Mouse (Mus musculus): ENCODE data around the gene Zfp653.
"Not testable (repeated sequence)": the region's sequence is repeated elsewhere in the genome, so short reads cannot be mapped to it uniquely, and the experiment has no call there.

The Zfp653 gene

DNA sequence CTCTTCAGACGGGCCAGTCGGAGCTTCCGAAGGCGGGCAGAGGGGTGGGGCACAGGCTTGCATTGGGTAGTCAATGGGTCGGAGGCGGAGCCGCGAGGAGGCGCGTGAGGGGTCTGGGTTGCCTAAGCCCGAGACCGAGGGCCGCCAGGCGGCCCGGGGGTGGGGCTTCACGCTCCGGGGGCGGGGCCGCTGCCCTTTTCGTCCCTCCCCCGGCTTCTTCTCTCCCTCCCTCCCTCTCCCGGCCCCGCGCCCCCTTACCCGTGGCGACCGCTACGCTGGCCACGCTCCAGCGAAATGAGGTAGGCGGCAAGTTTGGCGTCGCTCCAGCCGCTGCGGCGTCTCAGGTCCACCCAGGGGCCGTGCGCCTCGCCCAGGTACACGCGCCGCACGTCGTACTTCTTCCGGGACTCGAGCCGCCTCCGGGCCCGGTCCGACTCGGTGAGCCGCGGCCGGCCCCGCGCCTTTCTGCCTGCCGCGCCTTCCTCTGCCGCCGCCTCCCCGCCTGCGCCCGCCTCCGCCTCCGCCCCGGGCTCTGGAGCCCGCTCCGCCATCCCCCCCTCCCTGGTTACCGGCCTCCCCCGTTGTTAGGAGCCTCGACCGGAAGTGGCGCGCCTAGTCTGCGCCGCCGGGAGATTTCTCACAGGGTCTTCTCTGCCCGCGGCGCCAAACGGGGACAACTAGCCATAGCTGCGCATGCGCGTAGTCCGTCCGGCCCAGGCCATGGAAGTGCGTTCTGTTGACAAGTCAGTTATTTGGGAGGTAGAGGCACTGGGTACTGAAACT lies at the start of gene Zfp653, which contains the start of gene Gm49318:
Gene Zfp653, minus strand, starts transcription at position 586 of the 783 bp plus-strand sequence.
Gene Gm49318, minus strand, starts transcription at position 469 of the 783 bp plus-strand sequence.
- peak; percentile 97 for DNase-seq

DNA sequence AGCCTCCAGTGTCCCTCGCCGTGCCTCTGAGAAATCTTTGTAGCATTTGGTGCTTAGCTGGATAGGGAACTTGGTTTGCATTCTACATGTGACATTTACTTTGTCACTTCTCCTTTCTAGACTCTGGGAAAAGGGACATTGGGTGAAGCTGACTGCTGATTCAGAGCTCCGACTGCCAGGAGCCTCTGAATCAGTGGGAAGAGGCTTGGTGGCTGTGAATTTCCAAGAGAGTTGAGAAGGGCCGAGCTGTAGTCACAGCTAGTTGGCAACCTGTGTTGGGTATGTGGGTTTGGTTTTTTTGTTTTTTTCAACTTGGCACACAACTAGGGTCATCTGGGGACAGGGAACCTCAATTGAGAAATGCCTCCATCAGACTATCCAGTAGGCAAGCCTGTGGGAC lies 48.4 kb upstream of the Zfp653 start:
- peak; percentile 71 for DNase-seq

DNA sequence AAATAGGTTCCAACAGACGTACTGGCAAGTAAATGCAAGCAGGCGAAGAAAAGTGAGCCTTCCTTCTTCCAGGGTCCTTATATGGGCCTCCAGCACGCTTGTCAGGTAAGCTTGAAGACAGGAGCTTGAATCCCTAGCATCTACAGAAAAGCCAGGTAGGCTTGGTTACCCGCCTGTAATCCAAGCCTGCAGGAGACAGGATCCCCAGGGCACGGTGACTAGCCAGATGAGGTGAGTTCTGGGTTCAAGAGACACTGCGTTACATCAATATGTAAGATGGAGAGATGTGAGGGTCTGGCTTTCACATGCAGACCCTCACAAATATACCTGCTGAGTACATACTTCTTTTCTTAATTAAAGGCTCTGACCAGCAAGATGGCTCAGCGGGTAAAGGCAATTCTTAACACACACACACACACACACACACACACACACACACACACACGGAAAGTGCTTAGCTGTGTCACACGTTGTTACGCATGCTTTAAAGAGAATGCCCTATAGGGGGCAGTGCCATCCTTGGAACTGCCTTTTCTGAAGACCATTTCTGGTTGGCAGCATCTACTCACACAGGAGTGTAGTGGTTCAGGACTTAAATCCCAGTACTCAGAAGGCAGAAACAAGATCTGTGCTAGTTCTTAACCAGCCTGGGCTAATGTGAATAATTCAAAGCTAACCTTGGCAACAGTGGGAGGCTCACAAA lies 46.7 kb upstream of the Zfp653 start:
- DNase-seq, result peak; percentile 39

DNA sequence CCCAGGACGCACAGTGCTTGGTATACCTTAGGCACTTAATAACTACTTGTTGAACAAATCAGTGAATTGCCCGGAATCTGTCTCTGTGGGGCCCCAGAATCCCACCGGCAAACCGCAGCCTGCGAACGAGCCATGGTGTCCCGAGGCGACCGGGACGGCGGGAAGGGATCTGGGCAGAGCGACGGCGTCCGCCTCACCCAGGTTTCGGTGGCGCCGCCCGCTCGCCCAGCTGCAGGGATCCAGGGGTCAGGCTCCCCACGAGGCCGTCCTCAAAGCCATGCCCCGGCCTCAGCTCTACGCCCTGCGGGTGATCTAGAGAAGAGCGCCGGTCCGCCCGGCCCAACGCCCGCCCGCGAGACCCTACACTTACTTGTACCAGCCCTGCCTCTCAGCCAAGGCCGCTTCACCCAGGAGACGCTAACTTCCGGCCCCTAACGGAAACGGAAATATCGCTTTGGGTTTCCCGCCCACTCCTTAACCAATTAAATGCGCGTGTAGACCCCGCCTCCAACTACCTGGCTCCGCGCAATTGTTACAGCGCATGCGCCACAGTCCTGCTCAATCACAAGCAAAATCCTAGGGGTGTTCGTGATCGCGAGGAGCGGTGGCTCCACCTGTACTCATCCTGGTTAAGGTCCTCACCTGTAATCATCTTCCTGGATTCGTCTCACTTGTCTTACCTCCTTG lies 45.7 kb upstream of the Zfp653 start, which contains the start of gene Elof1:
Gene Elof1, minus strand, starts transcription at position 433 of the 687 bp plus-strand sequence.
- DNase-seq, result peak; percentile 97

DNA sequence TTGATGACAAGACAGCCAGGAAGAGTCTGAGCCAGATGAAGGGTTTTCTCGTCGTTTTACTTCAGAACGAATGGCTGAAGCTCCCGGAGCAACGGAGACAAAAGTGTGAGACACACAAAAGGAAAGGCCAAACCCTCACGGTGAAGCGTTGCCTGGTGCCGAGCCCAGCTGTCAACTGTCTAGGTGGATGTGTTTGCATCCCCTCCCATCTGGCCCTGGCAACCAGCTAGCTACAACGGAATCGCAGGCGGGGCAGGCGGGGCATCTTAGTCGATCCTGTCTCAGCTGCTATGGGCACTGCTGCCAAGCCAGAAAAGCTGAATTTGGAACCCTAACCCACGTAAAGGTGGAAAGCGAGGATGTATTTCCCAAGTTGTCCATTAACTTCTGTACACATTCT lies 44.9 kb upstream of the Zfp653 start:
- DNase-seq, result peak; percentile 13

DNA sequence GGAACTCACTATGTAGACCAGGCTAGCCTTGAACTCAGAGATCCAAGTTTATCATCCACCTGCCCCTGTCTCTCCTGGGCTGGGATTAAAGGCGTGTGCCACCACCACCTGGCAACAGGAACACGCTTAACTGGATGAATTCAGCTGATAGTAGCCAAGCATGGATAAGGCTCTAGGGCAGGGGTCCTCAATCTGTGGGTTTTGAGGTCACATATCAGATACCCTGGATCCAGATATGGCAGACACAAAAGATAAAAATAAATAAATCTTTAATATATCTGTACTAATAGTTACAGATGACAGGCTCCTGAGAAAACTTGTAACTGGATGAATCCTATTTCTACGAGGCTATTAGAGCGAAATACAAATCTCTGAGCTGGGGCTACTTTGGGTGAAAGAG lies 44.5 kb upstream of the Zfp653 start:
- no peak for DNase-seq

DNA sequence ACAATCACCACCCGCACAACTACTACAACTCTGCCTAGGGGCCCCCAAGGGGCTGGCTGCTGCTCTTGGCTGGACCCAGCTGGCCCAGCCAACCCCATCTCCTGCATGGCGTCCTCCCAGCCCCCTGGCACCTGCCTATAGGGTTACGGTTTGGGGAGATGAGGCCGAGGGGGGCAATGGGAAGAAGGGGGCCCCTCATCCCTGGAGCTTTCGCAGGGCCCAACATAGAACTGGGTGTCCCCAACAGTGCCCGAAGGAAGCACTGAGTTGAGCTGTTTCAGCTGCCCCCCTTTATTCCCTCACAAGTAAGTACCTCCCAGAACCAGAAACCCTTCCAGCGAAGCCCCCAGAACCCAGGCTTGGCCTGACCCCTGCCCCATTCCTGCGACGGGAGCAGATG lies 37.0 kb upstream of the Zfp653 start:
- no peak for DNase-seq

DNA sequence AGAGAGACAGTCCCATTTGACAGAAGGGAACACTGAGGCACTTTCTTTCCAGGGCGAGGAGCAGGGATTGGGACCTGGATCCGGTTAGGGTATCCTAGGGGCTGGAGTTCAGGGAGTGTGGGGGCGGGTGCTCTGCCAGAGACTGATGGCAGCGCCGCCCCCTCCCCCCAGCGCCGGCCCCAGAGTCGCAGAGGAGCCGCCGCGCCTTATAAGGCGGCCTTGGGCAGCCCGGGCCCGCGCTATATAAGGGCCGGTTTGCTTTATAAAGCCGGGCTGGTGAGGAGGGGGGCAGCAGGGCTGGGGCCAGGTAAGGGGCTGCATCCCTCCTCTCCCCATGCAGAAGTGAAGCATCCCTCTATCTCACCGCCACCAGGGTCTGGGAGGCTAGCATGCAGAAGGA lies 28.7 kb upstream of the Zfp653 start:
- DNase-seq, result no peak

DNA sequence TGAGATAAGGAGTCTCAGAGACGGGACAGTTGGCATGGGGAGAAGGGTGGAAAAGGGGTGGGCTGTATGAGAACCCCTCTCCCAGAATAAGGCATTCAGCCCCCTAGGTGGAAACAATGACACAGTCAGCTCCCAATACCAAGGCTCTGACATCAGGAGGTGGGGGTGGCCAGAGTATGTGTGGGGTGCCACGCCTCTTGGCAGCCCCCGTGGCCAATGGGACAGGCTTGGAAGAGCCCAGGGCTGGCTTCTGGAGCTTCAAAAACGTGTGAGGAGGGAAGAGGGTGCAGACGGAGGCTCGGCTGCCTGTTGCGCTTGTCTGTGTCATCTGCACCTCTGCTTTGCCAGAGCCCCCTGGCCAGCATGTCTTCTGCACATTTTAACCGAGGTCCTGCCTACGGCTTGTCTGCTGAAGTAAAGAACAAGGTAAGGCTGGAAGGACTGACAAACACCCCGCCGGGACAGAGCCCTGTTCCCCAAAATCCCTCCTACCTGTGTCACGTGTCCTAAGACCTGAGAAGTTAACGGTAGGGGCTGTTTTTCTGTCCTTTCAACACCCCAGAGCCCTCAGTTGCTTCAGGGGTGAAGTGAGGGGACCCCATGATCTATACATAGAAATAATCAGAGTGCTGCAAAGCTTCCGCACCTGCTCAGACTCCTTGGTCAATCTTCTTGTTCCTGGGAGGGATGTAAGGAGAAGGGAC lies 28.0 kb upstream of the Zfp653 start, which contains the start of gene Cnn1:
Gene Cnn1, plus strand, starts transcription at position 224 of the 704 bp plus-strand sequence.
- no peak for DNase-seq

DNA sequence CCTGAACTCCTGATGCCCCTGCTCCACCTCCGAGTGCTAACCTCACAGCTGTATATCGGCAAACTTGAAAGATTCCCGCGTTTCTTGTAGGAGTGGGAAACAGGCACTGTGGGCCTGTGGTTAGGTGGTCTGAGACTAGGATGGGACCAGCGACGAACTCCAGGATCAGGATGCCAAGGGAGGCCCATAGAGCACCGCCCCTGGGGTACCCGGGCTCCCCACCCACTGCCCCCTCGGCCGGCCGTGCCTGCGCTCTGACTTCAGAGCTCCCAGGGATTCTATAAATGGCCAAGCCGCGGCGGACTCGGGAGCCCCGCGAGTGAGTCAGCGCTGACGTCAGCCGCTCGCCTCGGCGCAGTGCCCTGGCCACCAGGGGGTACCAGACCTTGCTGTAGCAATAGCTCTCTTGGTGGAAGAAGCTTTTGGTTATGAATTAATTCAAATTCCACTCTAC lies 24.7 kb upstream of the Zfp653 start:
- peak; percentile 82 for DNase-seq

DNA sequence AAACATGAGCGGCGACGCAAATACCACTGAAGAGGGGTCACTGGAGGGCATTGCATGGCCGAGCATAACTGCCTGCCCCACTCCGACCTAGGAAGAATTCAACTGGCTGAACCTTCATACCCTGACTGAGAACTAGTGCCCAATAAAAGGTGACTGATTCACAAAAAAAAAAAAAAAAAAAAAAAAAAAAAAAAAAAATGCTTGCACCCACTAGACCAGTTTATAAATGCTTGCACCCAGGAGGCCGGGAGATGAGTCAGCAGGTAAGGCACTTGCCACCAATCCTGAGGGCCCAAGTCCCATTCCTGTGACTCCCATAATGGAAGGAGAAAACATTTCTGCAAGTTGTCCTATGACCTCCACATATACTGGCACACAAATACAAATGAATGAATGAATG lies 21.6 kb upstream of the Zfp653 start:
- no peak for DNase-seq

DNA sequence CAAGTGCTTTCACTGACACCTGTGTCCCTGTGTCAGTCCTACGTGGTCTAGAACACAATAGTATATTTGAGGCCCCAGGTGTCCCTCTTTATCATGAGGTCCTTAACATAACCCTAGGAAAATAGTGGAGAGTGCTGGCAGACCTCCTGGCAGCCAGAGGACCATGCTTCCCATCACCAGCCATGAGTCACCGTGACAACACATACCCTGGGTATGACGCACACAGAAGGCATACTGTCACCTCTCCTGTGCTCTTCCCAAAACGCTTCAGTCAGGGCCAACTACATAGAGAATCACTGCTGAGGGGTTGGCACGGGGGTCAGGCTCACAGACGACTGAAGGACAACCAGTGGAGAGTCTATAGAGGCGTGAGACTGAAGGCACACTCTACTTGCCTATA lies 18.8 kb upstream of the Zfp653 start:
- no peak for DNase-seq

DNA sequence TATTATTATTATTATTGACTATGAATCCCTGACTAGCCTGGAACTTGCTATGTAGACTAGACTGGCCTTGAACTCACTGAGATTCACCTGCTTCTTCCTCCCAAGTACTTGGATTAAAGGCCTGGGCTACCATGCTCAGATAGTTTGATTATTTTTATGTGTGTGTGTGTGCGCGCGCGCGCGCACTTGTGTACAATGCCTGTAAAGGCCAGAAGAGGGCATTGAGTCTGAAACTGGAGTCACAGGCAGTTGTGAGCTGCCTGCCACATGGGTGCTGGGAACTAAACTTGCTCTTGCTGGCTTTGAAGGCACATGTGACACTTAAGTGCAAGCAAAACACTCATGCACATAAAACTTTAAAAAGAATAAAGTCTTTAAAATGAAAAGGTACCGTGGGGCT lies 18.1 kb upstream of the Zfp653 start:
- DNase-seq, result no peak

DNA sequence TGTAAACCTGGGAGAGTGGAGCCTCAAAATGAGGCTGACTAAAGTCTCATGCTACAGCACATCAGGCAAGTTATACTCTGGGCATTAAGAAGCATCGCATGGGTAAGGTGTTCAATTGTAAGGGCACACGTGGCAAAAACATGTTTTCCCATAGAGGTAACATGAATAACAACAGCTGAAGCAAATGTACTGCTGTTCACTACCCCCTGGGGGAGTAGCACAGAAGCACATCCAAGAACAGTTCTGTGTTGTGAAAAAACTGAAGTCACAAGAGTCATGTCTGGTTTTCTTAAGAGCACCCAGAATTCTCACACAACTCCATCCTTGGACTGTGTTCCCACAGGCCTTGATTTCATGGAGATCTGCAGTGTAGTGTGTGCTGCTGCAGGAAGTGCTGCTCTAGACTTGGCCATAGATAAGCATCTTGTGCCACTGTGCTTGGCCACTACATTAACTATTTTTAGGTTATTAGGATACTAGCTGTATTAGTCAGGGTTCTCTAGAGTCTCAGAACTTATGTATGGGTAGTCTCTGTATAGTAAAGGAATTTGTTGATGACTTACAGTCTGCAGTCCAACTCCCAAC lies 15.9 kb upstream of the Zfp653 start:
- no peak for DNase-seq

DNA sequence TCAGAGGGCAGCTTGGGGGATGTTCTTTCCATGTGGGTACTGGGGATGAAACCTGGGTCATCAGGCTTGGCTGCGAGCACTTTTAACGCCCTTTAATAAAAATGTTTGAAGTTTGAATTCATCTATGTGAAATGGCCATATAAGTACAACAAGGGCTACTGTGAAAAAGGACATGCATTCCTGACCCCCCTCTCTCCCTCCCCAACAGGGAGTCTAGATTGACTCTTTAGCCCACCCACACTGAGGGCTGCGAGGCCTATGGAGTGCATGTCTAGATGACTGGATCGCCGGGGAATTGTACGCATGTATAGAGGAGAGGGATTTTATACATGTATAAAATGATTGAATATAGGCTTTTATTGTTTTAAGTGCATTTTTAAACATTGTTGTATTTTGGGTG lies 14.8 kb upstream of the Zfp653 start:
- no peak for DNase-seq

DNA sequence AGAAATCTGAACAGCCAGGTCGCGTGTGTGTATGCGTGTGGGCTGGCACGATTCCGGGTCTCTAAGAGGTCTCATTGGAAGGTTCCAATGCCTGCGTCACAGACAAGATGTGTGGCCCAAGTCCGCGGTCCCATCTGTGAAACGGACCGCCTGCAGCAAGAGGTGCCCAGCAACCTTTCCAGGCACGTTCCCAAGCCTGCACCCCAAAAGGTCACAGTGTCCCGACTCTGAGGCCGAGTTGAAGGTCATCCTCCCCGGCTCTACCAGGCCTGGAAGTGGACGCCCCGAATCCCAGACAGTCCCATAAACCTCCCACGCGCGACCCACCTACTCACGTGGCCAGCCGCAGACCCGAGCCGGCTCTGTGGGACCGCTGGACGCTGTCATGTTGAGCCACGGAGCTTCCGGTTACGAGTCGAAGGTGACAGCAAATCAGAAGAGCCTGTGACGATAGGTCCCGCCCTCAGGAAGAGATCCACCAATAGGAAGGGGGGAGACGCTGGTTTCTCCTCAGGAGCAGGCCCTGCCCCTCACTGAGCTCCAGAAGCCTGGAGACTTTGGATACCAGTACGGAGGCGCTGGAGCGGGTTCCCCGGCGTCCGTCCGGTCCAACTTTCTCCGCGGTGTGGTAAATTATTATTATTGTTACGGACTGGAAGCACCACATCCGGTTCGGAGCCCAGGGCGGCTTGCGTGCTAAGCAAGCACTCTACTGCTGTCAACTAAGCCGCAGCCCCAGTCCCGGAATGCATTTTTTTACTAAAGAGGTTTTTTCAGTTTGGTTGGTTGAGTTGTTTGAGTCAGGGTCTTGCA lies 14.1 kb upstream of the Zfp653 start, which contains the start of gene Ecsit:
Gene Ecsit, minus strand, starts transcription at position 417 of the 813 bp plus-strand sequence.
- DNase-seq, result peak; percentile 97

DNA sequence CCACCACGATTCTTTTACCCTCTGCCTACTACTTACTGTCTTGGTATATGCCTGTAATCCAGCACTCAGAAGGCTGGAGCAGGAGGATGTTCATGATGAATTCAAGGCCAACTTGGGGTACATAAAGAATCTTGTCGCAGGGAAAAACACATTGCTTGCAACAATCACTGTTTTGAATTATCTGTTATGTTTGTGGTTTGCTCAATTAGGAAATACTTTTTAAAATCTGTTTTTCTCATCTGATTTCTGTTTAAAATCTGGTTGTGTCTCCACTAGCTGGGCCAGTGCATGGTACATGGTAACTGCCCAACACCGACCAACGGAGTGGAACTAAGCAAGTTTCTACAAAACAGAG lies 13.5 kb upstream of the Zfp653 start:
- no peak for DNase-seq

DNA sequence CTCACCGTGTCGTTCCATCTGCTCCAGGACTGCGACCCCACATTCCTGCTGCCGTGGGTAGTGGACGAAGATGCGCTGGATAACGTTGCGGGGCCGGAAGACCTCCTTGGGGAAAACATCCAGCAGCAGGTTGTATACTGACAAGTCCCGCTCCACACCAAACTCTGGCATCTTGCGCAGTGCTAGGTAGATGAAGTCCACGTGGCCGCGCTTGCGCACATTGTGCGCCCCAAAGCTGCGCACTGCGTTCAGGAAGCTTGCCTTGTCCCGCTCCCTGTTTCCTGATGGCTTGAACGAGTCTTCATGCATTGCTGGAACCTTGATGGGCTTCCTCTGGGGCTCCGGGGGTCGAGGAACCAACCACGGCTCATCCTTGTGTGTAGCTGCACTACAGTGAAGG lies 5.0 kb upstream of the Zfp653 start:
- DNase-seq, result no peak

DNA sequence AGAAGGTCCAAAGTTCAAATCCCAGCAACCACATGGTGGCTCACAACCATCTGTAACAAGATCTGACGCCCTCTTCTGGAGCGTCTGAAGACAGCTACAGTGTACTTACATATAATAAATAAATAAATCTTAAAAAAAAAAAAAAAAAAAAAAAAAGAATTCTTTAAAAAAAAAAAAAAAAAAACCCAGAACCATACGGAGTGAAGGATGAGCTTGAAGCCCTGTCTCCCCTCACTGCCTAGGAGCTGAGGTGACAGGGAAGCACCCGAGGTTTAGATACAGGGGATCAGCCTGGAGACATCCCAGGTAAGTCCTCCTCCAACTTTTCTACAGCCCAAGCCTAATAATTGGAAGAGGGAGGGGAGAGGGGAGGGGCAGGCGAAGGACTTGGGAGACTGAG lies 4.6 kb upstream of the Zfp653 start:
- not testable (repeated sequence) for DNase-seq

DNA sequence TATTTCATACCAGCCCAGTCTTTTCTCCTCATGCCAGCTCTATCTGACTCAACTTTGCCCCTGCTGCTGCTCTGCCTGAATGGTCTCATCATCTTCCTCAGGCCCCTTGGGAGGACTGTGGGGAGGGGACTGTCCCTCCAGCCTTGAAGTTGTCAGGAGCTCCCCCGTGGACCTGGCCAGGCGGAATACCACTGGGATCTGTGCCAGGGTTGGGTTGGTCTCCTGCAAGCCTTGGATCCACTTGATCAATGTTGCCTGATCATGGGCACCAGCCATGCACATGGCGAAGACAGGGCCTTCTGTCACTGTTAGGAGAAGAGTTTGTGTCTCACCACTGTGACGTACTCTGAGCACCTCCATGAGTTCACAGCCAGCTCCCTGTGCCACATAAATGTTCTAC lies 1.1 kb upstream of the Zfp653 start:
- DNase-seq, result no peak

DNA sequence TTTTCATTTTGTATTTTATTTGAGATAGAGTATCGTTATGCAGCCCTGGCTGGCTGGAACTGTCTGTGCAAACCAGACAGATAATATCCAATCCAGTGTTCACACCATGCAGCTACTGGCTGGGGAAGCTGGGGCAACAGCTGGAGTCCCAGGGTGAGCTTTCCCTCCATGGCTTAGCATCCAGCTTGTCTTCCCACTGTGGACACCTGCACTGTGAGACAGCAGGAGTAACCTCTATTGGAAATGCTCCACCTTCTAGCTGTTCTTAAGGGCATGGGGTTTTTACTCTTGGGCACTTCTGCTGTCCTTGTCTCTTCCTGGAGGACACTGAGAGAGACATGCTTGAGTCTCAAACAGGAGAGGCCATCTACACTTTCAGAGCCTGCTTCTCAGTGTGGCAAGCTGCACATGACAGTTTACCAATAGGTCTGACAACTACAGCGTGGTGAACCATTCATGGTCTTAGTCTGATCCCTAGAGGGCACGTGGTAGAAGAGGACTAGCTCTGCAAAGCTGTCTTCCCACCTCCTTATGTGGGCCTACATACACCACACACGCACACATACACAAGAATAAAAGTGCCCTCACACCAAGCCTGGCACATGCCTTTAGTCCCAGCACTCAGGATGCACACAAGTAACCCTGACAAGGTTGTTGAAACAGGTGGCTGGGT lies 1.2 kb downstream of the Zfp653 start:
- DNase-seq, result no peak
